Mouse (Mus musculus) MEL (cell line): ENCODE data around the gene Ttf2. TPM values are rescaled to one million over a fixed set of nuclear protein-coding genes. Genes with fewer than 3 reads are reported as not detected.

Experiments
- DNase-seq: peaks from one replicate; pipeline ENCODE4 v3.0.0; 2011; ENCODE audit warnings: low read depth, low spot score
- H3K27ac ChIP-seq: 2 replicates; pipeline ENCODE4 v1.5.1; 2012; ENCODE audit warnings: low read depth, mild to moderate bottlenecking, control low read depth, low read length, moderate library complexity; ENCODE audit not compliant: control insufficient read depth
- H3K27me3 ChIP-seq, 2 experiments: fragments of 150-350 bp in 1 of 2; sonication (generic) in 1 of 2; 2 replicates each; pipeline ENCODE4 v1.6.1; 2012; ENCODE audit warnings: low read length in 2 of 2, mild to moderate bottlenecking in 2 of 2, improper control_type of control experiment in 1 of 2, moderate library complexity in 1 of 2; ENCODE audit not compliant: insufficient read depth in 2 of 2, control insufficient read depth in 1 of 2
- H3K36me3 ChIP-seq, 2 experiments: 2 replicates each; pipeline ENCODE4 v1.6.1; 2012 to 2014; ENCODE audit warnings: low read length in 2 of 2, improper control_type of control experiment in 1 of 2, inconsistent platforms in 1 of 2, mild to moderate bottlenecking in 1 of 2; ENCODE audit not compliant: insufficient read depth in 2 of 2, control insufficient read depth in 1 of 2
- H3K4me1 ChIP-seq, 2 experiments: fragments of 150-350 bp in 1 of 2; sonication (generic) in 1 of 2; 2 replicates each; pipeline ENCODE4 v1.6.1; 2012; ENCODE audit warnings: low read length in 2 of 2, improper control_type of control experiment in 1 of 2, mild to moderate bottlenecking in 1 of 2; ENCODE audit not compliant: insufficient read depth in 2 of 2, control insufficient read depth in 1 of 2
- H3K4me3 ChIP-seq, 2 experiments: fragments of 150-350 bp in 1 of 2; sonication (generic) in 1 of 2; 2 replicates each; pipeline ENCODE4 v1.5.1; 2012; ENCODE audit warnings: low read depth in 2 of 2, low read length in 2 of 2, mild to moderate bottlenecking in 2 of 2, moderate library complexity in 2 of 2, control low read depth in 1 of 2, improper control_type of control experiment in 1 of 2; ENCODE audit not compliant: control insufficient read depth in 1 of 2, insufficient read depth in 1 of 2
- H3K79me2 ChIP-seq: 2 replicates; pipeline ENCODE4 v1.6.1; 2012; ENCODE audit warnings: mild to moderate bottlenecking, low read length, moderate library complexity; ENCODE audit not compliant: control insufficient read depth, poor library complexity, insufficient read depth
- H3K9ac ChIP-seq: 2 replicates; pipeline ENCODE4 v1.6.1; 2012; ENCODE audit warnings: low read depth, mild to moderate bottlenecking, control low read depth, low read length, moderate library complexity; ENCODE audit not compliant: control insufficient read depth, poor library complexity, severe bottlenecking
- H3K9me3 ChIP-seq: fragments of 150-350 bp; sonication (generic); replicated peaks from 2 replicates; pipeline ENCODE4 v1.6.1; 2012; ENCODE audit warnings: mild to moderate bottlenecking, low read length, improper control_type of control experiment, moderate library complexity; ENCODE audit not compliant: insufficient read depth
- BHLHE40 ChIP-seq: IDR thresholded peaks from 2 replicates; pipeline ENCODE4 v1.6.1; 2012; ENCODE audit warnings: low read depth, mild to moderate bottlenecking, inconsistent platforms, low read length, improper control_type of control experiment, borderline replicate concordance
- ELF1 ChIP-seq: IDR thresholded peaks from 2 replicates; pipeline ENCODE4 v1.6.1; 2014; ENCODE audit warnings: low read depth, mild to moderate bottlenecking, inconsistent platforms, low read length, improper control_type of control experiment, moderate library complexity
- EP300 ChIP-seq, 2 experiments: IDR thresholded peaks; 2 replicates each; pipeline ENCODE4 v1.6.1; 2011; ENCODE audit warnings: improper control_type of control experiment in 2 of 2, low read length in 2 of 2, low read depth in 1 of 2, mild to moderate bottlenecking in 1 of 2
- ETS1 ChIP-seq: IDR thresholded peaks from 2 replicates; pipeline ENCODE4 v1.6.1; 2012; ENCODE audit warnings: low read depth, mild to moderate bottlenecking, inconsistent platforms, low read length, improper control_type of control experiment, moderate library complexity
- GABPA ChIP-seq: IDR thresholded peaks from 2 replicates; pipeline ENCODE4 v1.6.1; 2012; ENCODE audit warnings: low read depth, mild to moderate bottlenecking, inconsistent platforms, low read length, improper control_type of control experiment, moderate library complexity
- GATA1 ChIP-seq: IDR thresholded peaks from 2 replicates; pipeline ENCODE4 v1.6.1; 2011; ENCODE audit warnings: low read depth, low read length, improper control_type of control experiment
- HCFC1 ChIP-seq: IDR thresholded peaks from 2 replicates; pipeline ENCODE4 v1.6.1; 2012; ENCODE audit warnings: low read depth, mild to moderate bottlenecking, inconsistent platforms, low read length, improper control_type of control experiment, moderate library complexity
- KAT2A ChIP-seq: conservative IDR thresholded peaks from 2 replicates; pipeline ENCODE4 v1.6.1; 2012; ENCODE audit warnings: low read depth, low read length, improper control_type of control experiment, inconsistent platforms
- MAFK ChIP-seq: IDR thresholded peaks from 2 replicates; pipeline ENCODE4 v1.6.1; 2011; ENCODE audit warnings: low read depth, mild to moderate bottlenecking, low read length, improper control_type of control experiment, borderline replicate concordance
- MAZ ChIP-seq: IDR thresholded peaks from 2 replicates; pipeline ENCODE4 v1.6.1; 2012; ENCODE audit warnings: low read depth, mild to moderate bottlenecking, inconsistent platforms, low read length, improper control_type of control experiment
- MEF2A ChIP-seq: IDR thresholded peaks from 2 replicates; pipeline ENCODE4 v1.6.1; 2014; ENCODE audit warnings: low read depth, mild to moderate bottlenecking, inconsistent platforms, low read length, improper control_type of control experiment; ENCODE audit not compliant: poor library complexity, insufficient replicate concordance, severe bottlenecking; ENCODE audit errors: extremely low read depth
- NELFE ChIP-seq: IDR thresholded peaks from 2 replicates; pipeline ENCODE4 v1.6.1; 2011; ENCODE audit warnings: low read depth, low read length, improper control_type of control experiment
- NRF1 ChIP-seq: IDR thresholded peaks from 2 replicates; pipeline ENCODE4 v1.6.1; 2014; ENCODE audit warnings: low read depth, mild to moderate bottlenecking, inconsistent platforms, low read length, improper control_type of control experiment, moderate library complexity; ENCODE audit not compliant: poor library complexity, insufficient read depth, severe bottlenecking
- POLR2A ChIP-seq, 2 experiments: IDR thresholded peaks; 2 replicates each; pipeline ENCODE4 v1.6.1; 2011 to 2012; ENCODE audit warnings: low read length in 2 of 2, mild to moderate bottlenecking in 2 of 2, control low read depth in 1 of 2, improper control_type of control experiment in 1 of 2, low read depth in 1 of 2, moderate library complexity in 1 of 2; ENCODE audit not compliant: control insufficient read depth in 1 of 2, insufficient read depth in 1 of 2, poor library complexity in 1 of 2
- RAD21 ChIP-seq: IDR thresholded peaks from 2 replicates; pipeline ENCODE4 v1.6.1; 2011; ENCODE audit warnings: mild to moderate bottlenecking, low read depth, low read length, improper control_type of control experiment
- SIN3A ChIP-seq: IDR thresholded peaks from 2 replicates; pipeline ENCODE4 v1.6.1; 2012; ENCODE audit warnings: low read length, improper control_type of control experiment, inconsistent platforms
- TAL1 ChIP-seq: IDR thresholded peaks from 2 replicates; pipeline ENCODE4 v1.6.1; 2012; ENCODE audit warnings: mild to moderate bottlenecking, inconsistent platforms, low read length, moderate library complexity, mixed read lengths
- TCF12 ChIP-seq: IDR thresholded peaks from 2 replicates; pipeline ENCODE4 v1.6.1; 2014; ENCODE audit warnings: low read depth, mild to moderate bottlenecking, inconsistent platforms, low read length, improper control_type of control experiment, moderate library complexity
- USF1 ChIP-seq: IDR thresholded peaks from 2 replicates; pipeline ENCODE4 v1.6.1; 2014; ENCODE audit warnings: low read depth, mild to moderate bottlenecking, inconsistent platforms, low read length, improper control_type of control experiment, moderate library complexity
- USF2 ChIP-seq, 2 experiments: IDR thresholded peaks; 2 replicates each; pipeline ENCODE4 v1.6.1; 2011 to 2012; ENCODE audit warnings: improper control_type of control experiment in 2 of 2, low read length in 2 of 2, borderline replicate concordance in 1 of 2, inconsistent platforms in 1 of 2, low read depth in 1 of 2, mild to moderate bottlenecking in 1 of 2; ENCODE audit not compliant: insufficient read depth in 1 of 2
- ZC3H11A ChIP-seq: IDR thresholded peaks from 2 replicates; pipeline ENCODE4 v1.6.1; 2012; ENCODE audit warnings: low read depth, mild to moderate bottlenecking, inconsistent platforms, low read length, improper control_type of control experiment
- ZKSCAN1 ChIP-seq: IDR thresholded peaks from 2 replicates; pipeline ENCODE4 v1.6.1; 2012; ENCODE audit warnings: low read depth, mild to moderate bottlenecking, inconsistent platforms, low read length, improper control_type of control experiment, moderate library complexity
- ZMIZ1 ChIP-seq: IDR thresholded peaks from 2 replicates; pipeline ENCODE4 v1.6.1; 2012; ENCODE audit warnings: low read depth, mild to moderate bottlenecking, inconsistent platforms, low read length, improper control_type of control experiment, moderate library complexity
- polyA plus RNA-seq, 2 experiments: library from polyadenylated mRNA; stranded (reverse) in 1 of 2; unstranded in 1 of 2; fragments of >175 nt in 1 of 2; fragments of >200 nt in 1 of 2; gene quantifications; 2 replicates each; pipeline versions ENCODE4 v1.2.1 to v1.2.4; 2012; ENCODE audit warnings: low replicate concordance in 2 of 2, low read depth in 1 of 2; ENCODE audit not compliant: insufficient read length in 2 of 2, insufficient read depth in 1 of 2, missing spikeins in 1 of 2
- total RNA-seq: library from RNA; depleted of rRNA; stranded (reverse); fragments of 300-350 nt; gene quantifications from 2 replicates; pipeline ENCODE4 v1.2.3, GENCODE M21; 2012

Ttf2 gene
- total and polyA plus RNA-seq, 3 experiments: 27.7 to 34.4 TPM; not detected in 1

DNA sequence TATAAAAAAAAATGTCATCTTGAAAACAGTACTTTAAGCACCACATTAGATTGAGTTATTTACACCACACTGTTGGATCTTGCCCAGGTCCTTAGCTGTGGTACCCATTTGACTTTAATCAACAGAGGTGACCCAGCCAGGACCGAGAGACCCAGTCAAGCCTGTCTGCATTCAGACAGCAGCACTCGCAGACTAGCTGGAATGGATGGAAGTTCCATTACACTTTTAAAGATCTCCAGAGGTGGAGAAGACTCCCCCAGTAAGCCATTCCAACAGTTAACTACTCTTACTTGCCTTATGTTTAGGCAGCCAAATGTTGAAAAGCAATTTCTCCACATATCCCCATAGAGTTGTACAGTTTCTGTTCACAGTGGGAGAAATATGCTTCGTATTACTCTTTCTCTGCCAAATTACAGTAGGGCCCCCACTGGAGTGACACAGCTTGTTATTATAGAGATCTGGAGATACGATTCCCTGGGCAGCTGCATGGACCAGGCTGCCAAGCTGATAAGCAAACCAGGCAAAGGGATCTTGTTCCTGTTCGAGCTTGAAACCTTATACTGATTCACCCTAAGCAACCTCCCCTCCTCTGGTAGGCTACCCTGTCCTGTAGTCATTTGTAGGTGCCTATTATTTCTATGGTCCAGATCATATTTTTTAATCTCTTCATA lies 37.8 kb upstream of the Ttf2 start:
- H3K9me3 ChIP-seq: no peaks in the 10 kb centered on the region
- H3K9ac ChIP-seq: no peak overlapping the region
- DNase-seq: peak; percentile 30
- peaks cover 0 to 5% of the 10 kb centered on the region in 2 experiments; a peak in 1 of 4 replicates for H3K4me1 ChIP-seq
- 0 out of 2 replicates have a peak, but pooled peaks have one; percentile 21 for TF ChIP-seq SIN3A
- TF ChIP-seq GATA1: peak; percentile 60
- peak; percentile 33; the same call in 1 of the 2 replicates for TF ChIP-seq TCF12
- no peak for TF ChIP-seq BHLHE40
- TF ChIP-seq ETS1: peak; percentile 55
- TF ChIP-seq EP300 (IDR thresholded peaks at IDR 0.05; ENCODE audit: low read depth in 1 of 2, low read length in 2 of 2): peak; percentile 30 to 63; a peak in 3 of 4 replicates
- TF ChIP-seq, all 39 proteins: peak for 5
- Histone ChIP-seq H3K4me3 (no peak overlapping the region), H3K79me2 (no peaks in the 10 kb centered on the region), H3K27ac (no peak overlapping the region), H3K36me3 (peaks cover 0 to 6% of the 10 kb centered on the region in 2 experiments; a peak in 2 of 4 replicates), H3K27me3 (no peaks in the 10 kb centered on the region)

DNA sequence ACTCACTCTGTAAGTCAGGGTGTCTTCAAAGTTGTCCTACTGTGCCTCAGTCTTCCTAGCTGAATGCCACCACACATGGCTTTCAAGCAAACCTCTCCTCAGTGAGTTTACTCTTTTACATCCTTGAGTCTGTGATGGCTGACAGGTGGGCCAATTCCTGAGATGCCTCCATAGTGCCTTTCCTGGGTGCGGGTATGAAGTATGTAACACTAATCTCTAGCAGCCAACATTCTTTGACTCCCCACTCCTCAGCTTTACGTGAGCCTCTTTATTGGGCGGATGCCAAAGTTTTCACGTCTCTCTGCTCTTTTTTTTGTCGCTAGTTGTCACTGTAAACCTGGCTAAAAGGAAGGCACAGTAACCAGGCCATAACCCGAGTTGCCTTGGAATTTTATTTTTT lies 35.9 kb upstream of the Ttf2 start:
- no peak for TF ChIP-seq ELF1
- no peak for TF ChIP-seq USF2 (IDR thresholded peaks at IDR 0.05; ENCODE audit: borderline replicate concordance in 1 of 2, insufficient read depth in 1 of 2, low read depth in 1 of 2, low read length in 2 of 2)
- no peak for TF ChIP-seq HCFC1
- TF ChIP-seq ZKSCAN1: no peak
- no peak for TF ChIP-seq ZC3H11A
- no peak for TF ChIP-seq GATA1
- no peak for TF ChIP-seq KAT2A
- TF ChIP-seq MAFK: no peak
- no peak for TF ChIP-seq TAL1
- TF ChIP-seq POLR2A (IDR thresholded peaks at IDR 0.05; ENCODE audit: control insufficient read depth in 1 of 2, insufficient read depth in 1 of 2, low read depth in 1 of 2, low read length in 2 of 2, poor library complexity in 1 of 2): no peak
- no peak for TF ChIP-seq ETS1
- no peak for TF ChIP-seq NELFE
- TF ChIP-seq GABPA: no peak
- no peak for TF ChIP-seq RAD21
- TF ChIP-seq MEF2A: no peak
- no peak for TF ChIP-seq ZMIZ1
- TF ChIP-seq USF1: no peak
- no peak for TF ChIP-seq MAZ
- no peak for TF ChIP-seq NRF1
- no peak for DNase-seq
- no peak overlapping the region for H3K4me3 ChIP-seq
- H3K27me3 ChIP-seq: no peaks in the 10 kb centered on the region
- no peak overlapping the region for H3K27ac ChIP-seq
- peaks cover 0 to 2% of the 10 kb centered on the region in 2 experiments; a peak in 1 of 4 replicates for H3K4me1 ChIP-seq
- no peak overlapping the region for H3K9ac ChIP-seq
- no peaks in the 10 kb centered on the region for H3K79me2 ChIP-seq
- peaks cover 0 to 6% of the 10 kb centered on the region in 2 experiments; a peak in 2 of 4 replicates for H3K36me3 ChIP-seq
- H3K9me3 ChIP-seq: no peaks in the 10 kb centered on the region
